Mouse (Mus musculus) embryonic facial prominence, embryonic 10.5 days (tissue): ENCODE results near the gene Gm4969. TPM values are rescaled to one million over a fixed set of nuclear protein-coding genes. Genes with fewer than 3 reads are reported as not detected.

ENCODE experiments used
- DNase-seq: peaks from one replicate; pipeline ENCODE4 v3.0.0-alpha.2; 2017; ENCODE audit warnings: low spot score
- H3K27ac ChIP-seq: fragments of 300-500 bp; sonication (generic); replicated peaks from 2 replicates; pipeline ENCODE4 v1.5.1; 2016; ENCODE audit warnings: mild to moderate bottlenecking
- H3K27me3 ChIP-seq: fragments of 300-500 bp; sonication (generic); replicated peaks from 2 replicates; pipeline ENCODE4 v1.6.1; 2016; ENCODE audit warnings: low read depth, mild to moderate bottlenecking; ENCODE audit not compliant: poor library complexity, severe bottlenecking
- H3K36me3 ChIP-seq: fragments of 300-500 bp; sonication (generic); replicated peaks from 2 replicates; pipeline ENCODE4 v1.6.1; 2016; ENCODE audit warnings: mild to moderate bottlenecking, moderate library complexity
- H3K4me1 ChIP-seq: fragments of 300-500 bp; sonication (generic); 2 replicates; pipeline ENCODE4 v1.6.1; 2016
- H3K4me3 ChIP-seq: fragments of 300-500 bp; sonication (generic); 2 replicates; pipeline ENCODE4 v1.5.1; 2016; ENCODE audit warnings: mild to moderate bottlenecking, moderate library complexity
- H3K9me3 ChIP-seq: fragments of 300-500 bp; sonication (generic); 2 replicates; pipeline ENCODE4 v1.6.1; 2016; ENCODE audit warnings: mild to moderate bottlenecking
- WGBS: fragments of 180-500 bp; shearing (Covaris S2); methylation state at CpG from one replicate; pipeline ENCODE4 v1.1.7; 2016; 5-methylcytosine and 5-hydroxymethylcytosine counted together
- microRNA-seq: library from miRNA; unstranded; fragments of <30 nt; microRNA quantifications from one replicate; pipeline ENCODE4, GENCODE M21; 2017
- polyA plus RNA-seq: library from polyadenylated mRNA; unstranded; fragments of >200 nt; fragmentation: Nextera tagmentation; extraction: Ambion mirVana; gene quantifications from 2 replicates; pipeline ENCODE4 v1.2.1, GENCODE M21; 2016

The Gm4969 gene
- polyA plus RNA-seq, 1 experiment from 2014 or later: 1.9 TPM

DNA sequence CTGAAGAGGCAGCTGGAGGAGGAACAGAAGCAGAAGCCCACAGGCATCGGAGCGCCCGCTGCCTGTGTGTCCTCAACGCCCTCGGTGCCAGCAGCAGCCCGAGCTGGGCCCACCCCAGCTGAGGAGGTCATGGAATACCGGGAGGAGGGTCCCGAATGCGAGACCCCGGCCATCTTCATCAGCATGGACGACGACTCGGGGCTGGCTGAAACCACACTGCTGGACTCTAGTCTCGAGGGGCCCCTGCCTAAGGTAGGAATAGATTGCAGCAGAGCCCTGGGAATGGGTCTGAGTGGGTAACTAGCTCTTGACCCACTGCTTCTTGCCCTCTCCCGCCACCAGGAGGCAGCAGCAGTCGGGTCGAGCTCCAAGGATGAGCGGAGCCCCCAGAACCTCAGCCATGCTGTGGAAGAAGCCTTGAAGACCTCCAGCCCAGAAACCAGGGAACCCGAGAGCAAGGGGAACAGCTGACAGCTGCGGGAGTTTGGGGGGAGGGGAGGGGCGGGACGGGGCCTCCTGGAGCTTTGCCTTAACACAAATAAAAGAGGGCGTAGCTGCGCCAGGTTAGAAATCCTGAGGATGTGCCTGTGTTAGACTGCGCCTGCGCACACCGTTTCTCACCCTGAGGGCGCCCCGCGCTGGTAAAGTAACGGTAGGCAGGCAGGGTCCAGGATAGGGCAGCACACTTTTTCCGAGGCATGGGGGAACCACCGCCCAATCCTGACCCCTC, 64.0 kb downstream of the Gm4969 start, which contains the start of gene Rsph6a:
TSS of gene Rsph6a (plus strand) at position 644 of the 730 bp plus-strand sequence.
- Histone ChIP-seq H3K9me3 (no peaks in the 10 kb centered on the region), H3K27me3 (no peaks in the 10 kb centered on the region), H3K36me3 (peaks cover 76% of the 10 kb centered on the region), H3K27ac (peak within 1 kb of the TSS; percentile 8), H3K4me3 (peak within 1 kb of the TSS; percentile 44), H3K4me1 (peaks cover 13% of the 10 kb centered on the region)
- WGBS: 29% methylated on average over 33 of the region's 33 CpGs
- DNase-seq: peak; percentile 84

DNA sequence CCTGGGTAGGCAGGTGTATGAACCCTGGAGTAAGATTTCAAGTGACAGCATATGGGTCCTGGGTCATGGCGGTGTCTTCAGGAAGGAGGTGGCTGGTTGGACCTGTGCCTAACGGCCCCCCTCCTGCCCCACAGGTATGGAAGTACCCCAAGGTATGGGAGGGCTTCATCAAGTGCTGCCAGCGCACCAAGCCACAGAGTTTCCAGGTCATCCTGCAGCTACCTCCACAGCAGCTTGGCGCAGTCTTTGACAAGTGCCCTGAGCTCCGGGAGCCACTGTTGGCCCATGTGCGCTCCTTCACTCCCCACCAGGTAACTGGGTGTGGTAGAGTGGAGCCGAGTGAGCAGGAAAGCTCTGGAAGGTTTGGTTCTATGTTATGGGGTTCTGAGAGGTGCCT, 65.0 kb downstream of the Gm4969 start:
- 0 out of 2 replicates have a peak overlapping the region, but pooled peaks have one; percentile 44 for H3K4me3 ChIP-seq
- DNase-seq: no peak
- 89% methylated on average over 7 of the region's 7 CpGs for WGBS
- no peak overlapping the region for H3K27ac ChIP-seq
- peaks cover 87% of the 10 kb centered on the region for H3K36me3 ChIP-seq
- H3K27me3 ChIP-seq: no peaks in the 10 kb centered on the region
- H3K9me3 ChIP-seq: no peaks in the 10 kb centered on the region
- H3K4me1 ChIP-seq: peaks cover 13% of the 10 kb centered on the region

DNA sequence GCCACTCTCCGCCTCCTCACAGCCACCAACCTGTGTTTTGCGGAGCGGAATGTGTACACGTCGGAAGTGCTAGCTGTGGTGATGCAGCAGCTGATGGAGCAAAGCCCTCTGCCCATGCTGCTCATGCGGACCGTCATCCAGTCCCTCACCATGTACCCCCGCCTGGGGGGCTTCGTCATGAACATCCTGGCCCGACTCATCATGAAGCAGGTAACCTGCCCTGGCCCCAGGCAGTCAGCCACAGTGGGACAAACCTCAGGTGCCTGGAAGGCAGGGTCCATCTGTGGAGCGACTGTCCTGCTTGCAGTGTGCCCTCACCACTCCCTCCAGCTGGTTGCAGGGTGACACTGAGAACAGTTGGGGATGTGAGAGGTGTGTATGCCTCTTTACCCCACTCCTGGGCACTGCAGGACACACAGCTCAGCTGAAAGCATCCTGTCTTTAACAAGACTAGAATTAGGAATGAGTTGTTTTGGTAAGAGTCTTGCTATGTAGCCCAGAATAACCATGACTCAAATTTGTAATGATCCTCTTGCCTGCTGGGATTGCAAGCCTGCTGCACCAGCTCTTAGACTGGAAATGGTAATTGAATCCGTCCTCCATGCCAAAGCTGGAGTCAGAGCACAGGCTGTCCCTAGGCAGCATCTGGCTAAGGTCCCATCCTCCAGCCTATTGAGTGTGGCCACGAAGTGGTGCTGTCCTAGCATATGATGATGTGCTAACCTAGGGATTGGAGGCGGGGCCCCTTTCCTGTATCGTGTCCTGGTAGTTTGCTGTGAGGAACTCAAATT, 65.6 kb downstream of the Gm4969 start:
- Histone ChIP-seq H3K27me3 (no peaks in the 10 kb centered on the region), H3K4me3 (no peak overlapping the region), H3K36me3 (peaks cover 93% of the 10 kb centered on the region), H3K27ac (no peak overlapping the region), H3K9me3 (no peaks in the 10 kb centered on the region), H3K4me1 (peaks cover 13% of the 10 kb centered on the region)
- no peak for DNase-seq
- WGBS: 91% methylated on average over 15 of the region's 15 CpGs

DNA sequence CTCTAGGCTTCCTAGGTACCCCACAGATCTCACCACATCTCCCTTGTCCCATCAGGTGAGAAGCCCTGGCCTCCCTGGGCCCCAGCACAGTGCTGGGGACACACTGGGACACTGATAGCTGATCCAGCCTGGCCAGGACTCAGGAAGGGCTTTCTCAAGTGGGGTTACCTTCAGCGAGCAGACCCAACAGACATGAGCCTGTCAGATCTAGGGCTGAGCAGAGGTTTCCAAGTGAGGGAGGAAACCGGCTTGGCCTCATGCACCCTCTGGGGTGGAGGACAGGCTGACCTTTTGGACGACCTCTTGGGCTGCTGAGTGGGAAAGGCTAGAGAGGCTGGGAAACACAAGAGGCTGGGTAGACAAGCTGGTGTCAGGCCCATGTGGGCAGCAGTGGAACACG, 67.0 kb downstream of the Gm4969 start:
- H3K4me1 ChIP-seq: peaks cover 13% of the 10 kb centered on the region
- 63% methylated on average over 4 of the region's 4 CpGs for WGBS
- no peaks in the 10 kb centered on the region for H3K9me3 ChIP-seq
- H3K36me3 ChIP-seq: peaks cover 100% of the 10 kb centered on the region
- DNase-seq: no peak
- H3K4me3 ChIP-seq: no peak overlapping the region
- no peak overlapping the region for H3K27ac ChIP-seq
- H3K27me3 ChIP-seq: no peaks in the 10 kb centered on the region

DNA sequence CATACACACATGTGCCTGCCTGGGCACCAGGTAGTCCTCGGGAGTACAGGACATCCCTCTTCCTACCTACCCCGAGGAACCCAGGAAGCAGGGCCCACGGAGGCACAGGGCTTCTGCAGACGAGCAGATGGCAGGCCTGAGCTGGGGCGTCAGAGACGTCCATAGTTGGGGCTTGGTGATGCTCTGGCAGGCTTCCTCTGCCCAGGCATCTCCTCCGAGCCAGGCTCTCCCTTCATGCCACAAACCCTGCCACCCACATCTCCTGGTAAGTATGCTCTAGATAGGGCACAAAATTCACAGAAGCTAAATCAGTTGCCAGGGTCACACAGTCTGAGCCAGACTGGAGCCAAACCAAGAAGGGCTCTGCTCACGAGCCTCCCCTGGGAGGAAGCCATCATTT, 68.0 kb downstream of the Gm4969 start:
- H3K4me3 ChIP-seq: no peak overlapping the region
- WGBS: 90% methylated on average over 8 of the region's 8 CpGs
- no peaks in the 10 kb centered on the region for H3K9me3 ChIP-seq
- peaks cover 100% of the 10 kb centered on the region for H3K36me3 ChIP-seq
- H3K4me1 ChIP-seq: peaks cover 13% of the 10 kb centered on the region
- H3K27ac ChIP-seq: no peak overlapping the region
- DNase-seq: no peak
- no peaks in the 10 kb centered on the region for H3K27me3 ChIP-seq

DNA sequence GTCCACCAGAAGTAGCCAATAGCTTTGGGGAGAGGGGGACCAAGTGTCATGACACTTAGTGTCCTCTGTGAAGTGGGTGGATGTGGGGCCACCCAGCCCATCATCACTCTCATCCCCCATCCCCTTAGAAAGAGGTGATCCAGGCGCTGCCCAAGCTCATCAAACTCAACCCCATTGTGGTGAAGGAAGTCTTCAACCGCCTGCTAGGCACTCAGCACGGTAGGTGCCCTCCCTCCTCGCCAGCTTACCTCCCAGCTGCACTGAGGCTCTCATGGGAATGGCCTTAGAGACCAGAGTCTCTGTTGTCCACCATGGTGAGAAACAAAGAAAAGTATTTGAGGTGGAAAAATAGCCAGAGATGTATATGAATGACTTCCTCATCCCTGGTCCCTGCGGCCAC, 68.9 kb downstream of the Gm4969 start:
- no peaks in the 10 kb centered on the region for H3K27me3 ChIP-seq
- peaks cover 100% of the 10 kb centered on the region for H3K36me3 ChIP-seq
- H3K4me3 ChIP-seq: no peak overlapping the region
- no peaks in the 10 kb centered on the region for H3K9me3 ChIP-seq
- WGBS: 90% methylated on average over 5 of the region's 5 CpGs
- peaks cover 7% of the 10 kb centered on the region for H3K4me1 ChIP-seq
- no peak overlapping the region for H3K27ac ChIP-seq
- no peak for DNase-seq

Small RNAs within 50 kb of the gene (microRNA-seq; reads per million reads assigned to microRNA genes)
- gene Mir3100: not detected

Other genes starting within 250 kb of the Gm4969 start
- gene Pglyrp1, start 247.0 kb downstream of the Gm4969 start, polyA plus RNA-seq: 0.69 and 0.70 TPM in 2 replicates
- gene Ccdc61, start 208.0 kb downstream of the Gm4969 start, polyA plus RNA-seq: 30.9 and 34.8 TPM in 2 replicates
- 0.98 and 1.5 TPM in 2 replicates for gene Nova2, start 192.5 kb downstream of the Gm4969 start, polyA plus RNA-seq
- gene Nanos2, start 131.0 kb downstream of the Gm4969 start, polyA plus RNA-seq: not detected in 2 replicates
- 4.0 and 4.1 TPM in 2 replicates for gene Mypop, start 127.1 kb downstream of the Gm4969 start, polyA plus RNA-seq
- gene Irf2bp1, start 114.3 kb downstream of the Gm4969 start, polyA plus RNA-seq: 25.0 and 25.7 TPM in 2 replicates
- not detected in 2 replicates for gene Foxa3, start 94.8 kb downstream of the Gm4969 start, polyA plus RNA-seq
- 43.4 and 45.2 TPM in 2 replicates for gene Sympk, start 94.0 kb downstream of the Gm4969 start, polyA plus RNA-seq
- not detected in 2 replicates for gene Rsph6a, start 63.7 kb downstream of the Gm4969 start, polyA plus RNA-seq
- gene Dmwd, start 42.1 kb downstream of the Gm4969 start, polyA plus RNA-seq: 16.8 and 18.0 TPM in 2 replicates
- gene Dmpk, start 34.5 kb downstream of the Gm4969 start, polyA plus RNA-seq: 7.0 and 9.1 TPM in 2 replicates
- gene Six5, start 23.8 kb downstream of the Gm4969 start, polyA plus RNA-seq: 6.3 and 7.6 TPM in 2 replicates
- gene Fbxo46, start 1.5 kb upstream of the Gm4969 start, polyA plus RNA-seq: 15.9 and 18.0 TPM in 2 replicates
- gene Qpctl, start 30.9 kb upstream of the Gm4969 start, polyA plus RNA-seq: 14.6 and 15.1 TPM in 2 replicates
- 178 and 189 TPM in 2 replicates for gene Snrpd2, start 31.4 kb upstream of the Gm4969 start, polyA plus RNA-seq
- 1.4 and 1.6 TPM in 2 replicates for gene Gipr, start 47.8 kb upstream of the Gm4969 start, polyA plus RNA-seq
- gene Eml2, start 58.1 kb upstream of the Gm4969 start, polyA plus RNA-seq: 5.2 and 6.2 TPM in 2 replicates
- 1.7 and 2.0 TPM in 2 replicates for gene Gpr4, start 94.2 kb upstream of the Gm4969 start, polyA plus RNA-seq
- gene Opa3, start 110.0 kb upstream of the Gm4969 start, polyA plus RNA-seq: 46.4 and 49.4 TPM in 2 replicates
- gene Vasp, start 153.4 kb upstream of the Gm4969 start, polyA plus RNA-seq: 56.7 and 61.1 TPM in 2 replicates
- 0.25 TPM in 1 of 2 replicates, not detected in the other for gene Ppm1n, start 161.7 kb upstream of the Gm4969 start, polyA plus RNA-seq
- 16.6 and 18.8 TPM in 2 replicates for gene Rtn2, start 164.3 kb upstream of the Gm4969 start, polyA plus RNA-seq
- gene Fosb, start 191.7 kb upstream of the Gm4969 start, polyA plus RNA-seq: 0.09 TPM in 1 of 2 replicates, not detected in the other
- gene Ercc1, start 226.4 kb upstream of the Gm4969 start, polyA plus RNA-seq: 102 and 107 TPM in 2 replicates
- 26.8 and 28.9 TPM in 2 replicates for gene Cd3eap, start 241.1 kb upstream of the Gm4969 start, polyA plus RNA-seq
- 6.9 and 7.1 TPM in 2 replicates for gene Ppp1r13l, start 241.4 kb upstream of the Gm4969 start, polyA plus RNA-seq